Mouse (Mus musculus) liver, adult 2 months (tissue): ENCODE results near the gene Ifitm3.

ENCODE experiments used
- CTCF ChIP-seq: fragments of 200-500 bp; IDR thresholded peaks from 2 replicates; pipeline ENCODE4 v1.5.1; 2011; ENCODE audit warnings: low read depth, low read length, control low read depth
- POLR2A ChIP-seq: fragments of 200-500 bp; IDR thresholded peaks from 2 replicates; pipeline ENCODE4 v1.6.1; 2011; ENCODE audit warnings: low read length, control low read depth; ENCODE audit not compliant: insufficient read depth; ENCODE audit errors: extremely low read depth

DNA sequence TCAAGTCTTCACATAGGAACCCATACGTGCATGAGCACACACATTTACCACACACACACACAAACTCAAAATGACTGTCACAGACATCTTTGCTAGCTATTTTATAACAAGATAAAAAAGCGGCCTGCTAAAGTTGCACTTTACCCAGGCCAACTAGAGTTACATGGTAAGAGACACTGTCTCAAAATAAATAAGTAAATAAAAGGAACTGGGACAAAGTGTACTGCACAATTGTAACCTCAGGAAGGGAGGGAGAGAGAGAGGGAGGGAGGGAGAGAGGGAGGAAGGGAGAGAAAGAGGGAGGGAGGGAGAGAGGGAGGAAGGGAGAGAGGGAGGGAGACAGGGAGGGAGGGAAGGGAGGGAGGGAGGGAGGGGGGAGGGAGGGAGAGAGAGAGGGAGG is 41.9 kb upstream of the Ifitm3 start:
- TF ChIP-seq CTCF = no peak
- TF ChIP-seq POLR2A = no peak
